Mouse (Mus musculus): ENCODE measurements around the gene Ranbp1. TPM values are rescaled to one million over a fixed set of nuclear protein-coding genes. Genes with fewer than 3 reads are reported as not detected.
A peak's percentile ranks its signal among the peaks of the same experiment; 100 is the strongest.
"Not testable (repeated sequence)": the region's sequence is repeated elsewhere in the genome, so short reads cannot be mapped to it uniquely, and the experiment has no call there.

Ranbp1 gene
- total and polyA plus RNA-seq, 2 experiments from 2014 or later: 171 to 428 TPM

GRCm38 (mm10) chr16:18202061-18202460, 46.5 kb downstream of the Ranbp1 start:
- H3K4me2 ChIP-seq (ENCODE audit: low read depth): no peak overlapping the region
- no peak for DNase-seq
- no peak overlapping the region for H3K27ac ChIP-seq (ENCODE audit: low read depth, low read length)
- no peaks in the 10 kb centered on the region for H3K36me3 ChIP-seq (ENCODE audit: insufficient read depth)
- WGBS: 89% methylated on average over 1 of the region's 1 CpGs
- ATAC-seq: no peak
- H3K9me3 ChIP-seq (ENCODE audit: low read length): no peaks in the 10 kb centered on the region
- no peak for TF ChIP-seq CTCF (IDR thresholded peaks at IDR 0.05; ENCODE audit: low read depth)
- no peak overlapping the region for H3K9ac ChIP-seq
- no peaks in the 10 kb centered on the region for H3K4me1 ChIP-seq (ENCODE audit: insufficient read depth)
- H3K4me3 ChIP-seq (ENCODE audit: low read depth, low read length): no peak overlapping the region
- no peaks in the 10 kb centered on the region for H3K27me3 ChIP-seq (ENCODE audit: insufficient read depth, low read length)

- H3K4me1 ChIP-seq (ENCODE audit: insufficient read depth): no peaks in the 10 kb centered on the region
- WGBS: 53% methylated on average over 1 of the region's 1 CpGs
- no peak for DNase-seq
- no peak overlapping the region for H3K4me3 ChIP-seq (ENCODE audit: low read depth, low read length)
- H3K36me3 ChIP-seq (ENCODE audit: insufficient read depth): no peaks in the 10 kb centered on the region
- no peak for TF ChIP-seq CTCF (IDR thresholded peaks at IDR 0.05; ENCODE audit: low read depth)
- no peak overlapping the region for H3K9ac ChIP-seq
- no peak for ATAC-seq
- H3K9me3 ChIP-seq (ENCODE audit: low read length): no peaks in the 10 kb centered on the region
- H3K27me3 ChIP-seq (ENCODE audit: insufficient read depth, low read length): no peaks in the 10 kb centered on the region
- H3K4me2 ChIP-seq (ENCODE audit: low read depth): no peak overlapping the region
- no peak overlapping the region for H3K27ac ChIP-seq (ENCODE audit: low read depth, low read length)
Observed at GRCm38 (mm10) chr16:18201620-18202019, 46.9 kb downstream of the Ranbp1 start.

- no peak for TF ChIP-seq CTCF (IDR thresholded peaks at IDR 0.05; ENCODE audit: low read depth)
- no peaks in the 10 kb centered on the region for H3K36me3 ChIP-seq (ENCODE audit: insufficient read depth)
- no peak overlapping the region for H3K4me3 ChIP-seq (ENCODE audit: low read depth, low read length)
- no peaks in the 10 kb centered on the region for H3K9me3 ChIP-seq (ENCODE audit: low read length)
- H3K27ac ChIP-seq (ENCODE audit: low read depth, low read length): no peak overlapping the region
- 80% methylated on average over 2 of the region's 2 CpGs for WGBS
- no peak overlapping the region for H3K9ac ChIP-seq
- DNase-seq (no peak), ATAC-seq (no peak)
- H3K4me1 ChIP-seq (ENCODE audit: insufficient read depth): no peaks in the 10 kb centered on the region
- H3K4me2 ChIP-seq (ENCODE audit: low read depth): no peak overlapping the region
- H3K27me3 ChIP-seq (ENCODE audit: insufficient read depth, low read length): no peaks in the 10 kb centered on the region
Observed at GRCm38 (mm10) chr16:18200062-18200461, 48.5 kb downstream of the Ranbp1 start.

GRCm38 (mm10) chr16:18198365-18199098, 50.0 kb downstream of the Ranbp1 start:
- Histone ChIP-seq H3K4me3 (ENCODE audit: low read depth, low read length) (no peak overlapping the region), H3K4me2 (ENCODE audit: low read depth) (no peak overlapping the region), H3K9me3 (ENCODE audit: low read length) (no peaks in the 10 kb centered on the region), H3K36me3 (ENCODE audit: insufficient read depth) (no peaks in the 10 kb centered on the region), H3K9ac (no peak overlapping the region), H3K4me1 (ENCODE audit: insufficient read depth) (peaks cover 8% of the 10 kb centered on the region), H3K27me3 (ENCODE audit: insufficient read depth, low read length) (no peaks in the 10 kb centered on the region), H3K27ac (ENCODE audit: low read depth, low read length) (no peak overlapping the region)
- WGBS: 43% methylated on average over 10 of the region's 10 CpGs
- DNase-seq (no peak), ATAC-seq (no peak)
- no peak for TF ChIP-seq CTCF (IDR thresholded peaks at IDR 0.05; ENCODE audit: low read depth)

- H3K36me3 ChIP-seq (ENCODE audit: insufficient read depth): no peaks in the 10 kb centered on the region
- H3K4me3 ChIP-seq (ENCODE audit: low read depth, low read length): no peak overlapping the region
- no peak overlapping the region for H3K4me2 ChIP-seq (ENCODE audit: low read depth)
- H3K9ac ChIP-seq: no peak overlapping the region
- no peak for DNase-seq
- 0 out of 2 replicates have a peak overlapping the region, but pooled peaks have one; percentile 15 for H3K27ac ChIP-seq (ENCODE audit: low read depth, low read length)
- no peak for ATAC-seq
- H3K27me3 ChIP-seq (ENCODE audit: insufficient read depth, low read length): no peaks in the 10 kb centered on the region
- no peaks in the 10 kb centered on the region for H3K9me3 ChIP-seq (ENCODE audit: low read length)
- 76% methylated on average over 6 of the region's 6 CpGs for WGBS
- no peak for TF ChIP-seq CTCF (IDR thresholded peaks at IDR 0.05; ENCODE audit: low read depth)
- peaks cover 8% of the 10 kb centered on the region for H3K4me1 ChIP-seq (ENCODE audit: insufficient read depth)
Observed at GRCm38 (mm10) chr16:18197881-18198280, 50.7 kb downstream of the Ranbp1 start.

- ATAC-seq; H3K4me1 ChIP-seq (ENCODE audit: insufficient read depth); H3K9me3 ChIP-seq (ENCODE audit: low read length); H3K27ac ChIP-seq (ENCODE audit: low read depth, low read length); H3K27me3 ChIP-seq (ENCODE audit: insufficient read depth, low read length); H3K4me3 ChIP-seq (ENCODE audit: low read depth, low read length); H3K36me3 ChIP-seq (ENCODE audit: insufficient read depth); DNase-seq; H3K4me2 ChIP-seq (ENCODE audit: low read depth); H3K9ac ChIP-seq: not testable (repeated sequence)
- 25% methylated on average over 3 of the region's 3 CpGs for WGBS
Observed at GRCm38 (mm10) chr16:18195561-18195960, 53.0 kb downstream of the Ranbp1 start.

GRCm38 (mm10) chr16:18195068-18195467, 53.5 kb downstream of the Ranbp1 start:
- Histone ChIP-seq H3K4me3 (ENCODE audit: low read depth, low read length) (no peak overlapping the region), H3K36me3 (ENCODE audit: insufficient read depth) (no peaks in the 10 kb centered on the region), H3K27me3 (ENCODE audit: insufficient read depth, low read length) (no peaks in the 10 kb centered on the region), H3K9ac (no peak overlapping the region), H3K27ac (ENCODE audit: low read depth, low read length) (0 out of 2 replicates have a peak overlapping the region, but pooled peaks have one; percentile 45), H3K4me2 (ENCODE audit: low read depth) (no peak overlapping the region), H3K4me1 (ENCODE audit: insufficient read depth) (peaks cover 8% of the 10 kb centered on the region), H3K9me3 (ENCODE audit: low read length) (no peaks in the 10 kb centered on the region)
- peak; percentile 61 for DNase-seq
- TF ChIP-seq CTCF (IDR thresholded peaks at IDR 0.05; ENCODE audit: low read depth): no peak
- ATAC-seq: peak; percentile 72
- 28% methylated on average over 5 of the region's 5 CpGs for WGBS

Measured in forebrain, postnatal 0 days (tissue).